Mouse (Mus musculus): ENCODE measurements at regions not wholly inside any gene's neighbourhood (a gene's known extent, or its start where the extent isn't known, plus 50 kb on each side); places are given as distances from the start of the nearest gene placed in this dataset.

- no peak for TF ChIP-seq CTCF (IDR thresholded peaks at IDR 0.05; ENCODE audit: low read depth, low read length)
- TF ChIP-seq POLR2A (IDR thresholded peaks at IDR 0.05; ENCODE audit: extremely low read depth, insufficient read depth, low read length) = no peak
- H3K9ac ChIP-seq (ENCODE audit: low read depth, low read length) = no peak overlapping the region
- H3K4me1 ChIP-seq (ENCODE audit: control insufficient read depth, insufficient read depth, low read length) = no peaks in the 10 kb centered on the region
- no peak overlapping the region for H3K27ac ChIP-seq (replicated peaks; ENCODE audit: insufficient read depth, low read depth, low read length)
- WGBS = 61% methylated on average over 18 of the region's 18 CpGs
- no peak for DNase-seq (ENCODE audit: extremely low read depth, low read depth, low spot score)
- no peaks in the 10 kb centered on the region for H3K79me2 ChIP-seq (ENCODE audit: control insufficient read depth, insufficient read depth, low read length)
- no peaks in the 10 kb centered on the region for H3K36me3 ChIP-seq (ENCODE audit: control insufficient read depth, insufficient read depth, low read length)
- H3K4me3 ChIP-seq (ENCODE audit: insufficient read depth, low read depth, low read length) = no peak overlapping the region
- H3K27me3 ChIP-seq (ENCODE audit: control insufficient read depth, insufficient read depth, low read length) = no peaks in the 10 kb centered on the region
Observed at GRCm38 (mm10) chr12:80023107-80024078, 89.4 kb downstream of the Zfp36l1 start.

GRCm38 (mm10) chr12:80022181-80023106, 90.4 kb downstream of the Zfp36l1 start:
- Histone ChIP-seq H3K27ac (replicated peaks; ENCODE audit: insufficient read depth, low read depth, low read length) (no peak overlapping the region), H3K36me3 (ENCODE audit: control insufficient read depth, insufficient read depth, low read length) (no peaks in the 10 kb centered on the region), H3K9ac (ENCODE audit: low read depth, low read length) (no peak overlapping the region), H3K79me2 (ENCODE audit: control insufficient read depth, insufficient read depth, low read length) (no peaks in the 10 kb centered on the region), H3K4me1 (ENCODE audit: control insufficient read depth, insufficient read depth, low read length) (no peaks in the 10 kb centered on the region), H3K4me3 (ENCODE audit: insufficient read depth, low read depth, low read length) (no peak overlapping the region), H3K27me3 (ENCODE audit: control insufficient read depth, insufficient read depth, low read length) (no peaks in the 10 kb centered on the region)
- DNase-seq (ENCODE audit: extremely low read depth, low read depth, low spot score) = no peak
- TF ChIP-seq POLR2A (IDR thresholded peaks at IDR 0.05; ENCODE audit: extremely low read depth, insufficient read depth, low read length) = no peak
- no peak for TF ChIP-seq CTCF (IDR thresholded peaks at IDR 0.05; ENCODE audit: low read depth, low read length)
- 65% methylated on average over 18 of the region's 18 CpGs for WGBS

GRCm38 (mm10) chr12:80021030-80021473, 91.8 kb downstream of the Zfp36l1 start:
- Histone ChIP-seq H3K27ac (replicated peaks; ENCODE audit: insufficient read depth, low read depth, low read length) (no peak overlapping the region), H3K36me3 (ENCODE audit: control insufficient read depth, insufficient read depth, low read length) (no peaks in the 10 kb centered on the region), H3K4me3 (ENCODE audit: insufficient read depth, low read depth, low read length) (no peak overlapping the region), H3K79me2 (ENCODE audit: control insufficient read depth, insufficient read depth, low read length) (no peaks in the 10 kb centered on the region), H3K9ac (ENCODE audit: low read depth, low read length) (no peak overlapping the region), H3K27me3 (ENCODE audit: control insufficient read depth, insufficient read depth, low read length) (no peaks in the 10 kb centered on the region), H3K4me1 (ENCODE audit: control insufficient read depth, insufficient read depth, low read length) (no peaks in the 10 kb centered on the region)
- WGBS = 89% methylated on average over 6 of the region's 6 CpGs
- no peak for DNase-seq (ENCODE audit: extremely low read depth, low read depth, low spot score)
- TF ChIP-seq POLR2A (IDR thresholded peaks at IDR 0.05; ENCODE audit: extremely low read depth, insufficient read depth, low read length) (no peak), CTCF (IDR thresholded peaks at IDR 0.05; ENCODE audit: low read depth, low read length) (no peak)

- Histone ChIP-seq H3K4me1 (ENCODE audit: control insufficient read depth, insufficient read depth, low read length) (no peaks in the 10 kb centered on the region), H3K27ac (replicated peaks; ENCODE audit: insufficient read depth, low read depth, low read length) (no peak overlapping the region), H3K4me3 (ENCODE audit: insufficient read depth, low read depth, low read length) (no peak overlapping the region), H3K9ac (ENCODE audit: low read depth, low read length) (no peak overlapping the region), H3K79me2 (ENCODE audit: control insufficient read depth, insufficient read depth, low read length) (no peaks in the 10 kb centered on the region), H3K36me3 (ENCODE audit: control insufficient read depth, insufficient read depth, low read length) (no peaks in the 10 kb centered on the region), H3K27me3 (ENCODE audit: control insufficient read depth, insufficient read depth, low read length) (no peaks in the 10 kb centered on the region)
- WGBS = 95% methylated on average over 8 of the region's 8 CpGs
- TF ChIP-seq CTCF (IDR thresholded peaks at IDR 0.05; ENCODE audit: low read depth, low read length) = no peak
- TF ChIP-seq POLR2A (IDR thresholded peaks at IDR 0.05; ENCODE audit: extremely low read depth, insufficient read depth, low read length) = no peak
- no peak for DNase-seq (ENCODE audit: extremely low read depth, low read depth, low spot score)
Observed at GRCm38 (mm10) chr12:80018086-80018485, 94.7 kb downstream of the Zfp36l1 start.

- H3K27ac ChIP-seq (replicated peaks; ENCODE audit: insufficient read depth, low read depth, low read length) = no peak overlapping the region
- H3K79me2 ChIP-seq (ENCODE audit: control insufficient read depth, insufficient read depth, low read length) = no peaks in the 10 kb centered on the region
- no peaks in the 10 kb centered on the region for H3K4me1 ChIP-seq (ENCODE audit: control insufficient read depth, insufficient read depth, low read length)
- WGBS = 84% methylated on average over 8 of the region's 8 CpGs
- H3K27me3 ChIP-seq (ENCODE audit: control insufficient read depth, insufficient read depth, low read length) = no peaks in the 10 kb centered on the region
- H3K9ac ChIP-seq (ENCODE audit: low read depth, low read length) = no peak overlapping the region
- H3K36me3 ChIP-seq (ENCODE audit: control insufficient read depth, insufficient read depth, low read length) = no peaks in the 10 kb centered on the region
- H3K4me3 ChIP-seq (ENCODE audit: insufficient read depth, low read depth, low read length) = no peak overlapping the region
- TF ChIP-seq POLR2A (IDR thresholded peaks at IDR 0.05; ENCODE audit: extremely low read depth, insufficient read depth, low read length) = no peak
- no peak for TF ChIP-seq CTCF (IDR thresholded peaks at IDR 0.05; ENCODE audit: low read depth, low read length)
- no peak for DNase-seq (ENCODE audit: extremely low read depth, low read depth, low spot score)
Observed at GRCm38 (mm10) chr12:80017376-80017929, 95.4 kb downstream of the Zfp36l1 start.
